ENCODE assay signal across 25 mouse cellular contexts in genomic region chr9:13049079-13049478, GRCm38 (mm10).
"Had no signal": no experiment of that assay in that cellular context is flagged by ENCODE, and none has a peak within 500 bp of the region (broad histone marks: within the 10 kb centered on the region; RNA-seq: fewer than 3 reads in every experiment).

No protein-coding gene starts in this region.

- H3K4me2 ChIP-seq: embryonic facial prominence, embryonic 12.5 days; embryonic facial prominence, embryonic 13.5 days; embryonic facial prominence, embryonic 15.5 days; forebrain, embryonic 12.5 days; forebrain, embryonic 13.5 days; forebrain, embryonic 15.5 days had no signal

- H3K9ac ChIP-seq: embryonic facial prominence, embryonic 12.5 days; embryonic facial prominence, embryonic 13.5 days; embryonic facial prominence, embryonic 15.5 days; forebrain, embryonic 12.5 days; forebrain, embryonic 13.5 days; forebrain, embryonic 15.5 days; forebrain, postnatal 0 days had no signal

- H3K27me3 ChIP-seq: embryonic facial prominence, embryonic 12.5 days; embryonic facial prominence, embryonic 13.5 days; embryonic facial prominence, embryonic 15.5 days; forebrain, embryonic 12.5 days; forebrain, embryonic 13.5 days; forebrain, embryonic 15.5 days had no signal

- H3K9me3 ChIP-seq: embryonic facial prominence, embryonic 10.5 days; embryonic facial prominence, embryonic 12.5 days; embryonic facial prominence, embryonic 13.5 days; embryonic facial prominence, embryonic 15.5 days; forebrain, embryonic 10.5 days; forebrain, embryonic 12.5 days; forebrain, embryonic 13.5 days; forebrain, embryonic 15.5 days had no signal

- H3K4me1 ChIP-seq: embryonic facial prominence, embryonic 10.5 days; embryonic facial prominence, embryonic 12.5 days; embryonic facial prominence, embryonic 13.5 days; embryonic facial prominence, embryonic 15.5 days; forebrain, embryonic 10.5 days; forebrain, embryonic 12.5 days; forebrain, embryonic 13.5 days; forebrain, embryonic 15.5 days had no signal

- H3K27ac ChIP-seq: embryonic facial prominence, embryonic 10.5 days; embryonic facial prominence, embryonic 12.5 days; embryonic facial prominence, embryonic 13.5 days; embryonic facial prominence, embryonic 15.5 days; forebrain, embryonic 10.5 days; forebrain, embryonic 12.5 days; forebrain, embryonic 13.5 days; forebrain, embryonic 15.5 days; gastrocnemius, adult 2 months; heart, adult 2 months had no signal

- DNase-seq: cerebellum, adult 9-10 months; cerebellum, adult 9-11 months; cerebellum, postnatal 10 days; cerebellum, postnatal 14 days; cerebellum, postnatal 25 days; cerebellum, postnatal 36 days; embryo, embryonic 11 days; forebrain, postnatal 0 days; gastrocnemius, adult 2 months; gastrocnemius, postnatal 10 days; gastrocnemius, postnatal 14 days; gastrocnemius, postnatal 25 days; gastrocnemius, postnatal 36 days; heart, adult 11 months; heart, adult 18-20 months; heart, adult 2 months had no signal

- H3K36me3 ChIP-seq: embryonic facial prominence, embryonic 10.5 days; embryonic facial prominence, embryonic 12.5 days; embryonic facial prominence, embryonic 13.5 days; embryonic facial prominence, embryonic 15.5 days; forebrain, embryonic 10.5 days; forebrain, embryonic 12.5 days; forebrain, embryonic 15.5 days had no signal

- H3K4me3 ChIP-seq: embryonic facial prominence, embryonic 10.5 days; embryonic facial prominence, embryonic 12.5 days; embryonic facial prominence, embryonic 13.5 days; embryonic facial prominence, embryonic 15.5 days; erythroblast, embryonic 14.5 days; forebrain, embryonic 10.5 days; forebrain, embryonic 12.5 days; forebrain, embryonic 13.5 days; forebrain, embryonic 15.5 days; gastrocnemius, adult 2 months; heart, adult 2 months had no signal
